Mouse (Mus musculus) fat pad, adult 2 months (tissue): ENCODE results near the gene Gm8453.
"Not testable (repeated sequence)": the region's sequence is repeated elsewhere in the genome, so short reads cannot be mapped to it uniquely, and the experiment has no call there.

Source experiments
- DNase-seq: peaks from one replicate; pipeline ENCODE4 v3.0.0-alpha.2; 2011; ENCODE audit warnings: low read depth, low spot score; ENCODE audit errors: extremely low read depth

The Gm8453 gene

GRCm38 (mm10) chr7:22229384-22229783 lies at the start of gene Gm8453:
TSS of gene Gm8453 (minus strand) at chr7:22229484.
- not testable (repeated sequence) for DNase-seq

GRCm38 (mm10) chr7:22201164-22201563 lies 28.1 kb downstream of the Gm8453 start, which contains the start of gene Gm8653:
TSS of gene Gm8653 (minus strand) at chr7:22201264.
- DNase-seq = not testable (repeated sequence)

DNA sequence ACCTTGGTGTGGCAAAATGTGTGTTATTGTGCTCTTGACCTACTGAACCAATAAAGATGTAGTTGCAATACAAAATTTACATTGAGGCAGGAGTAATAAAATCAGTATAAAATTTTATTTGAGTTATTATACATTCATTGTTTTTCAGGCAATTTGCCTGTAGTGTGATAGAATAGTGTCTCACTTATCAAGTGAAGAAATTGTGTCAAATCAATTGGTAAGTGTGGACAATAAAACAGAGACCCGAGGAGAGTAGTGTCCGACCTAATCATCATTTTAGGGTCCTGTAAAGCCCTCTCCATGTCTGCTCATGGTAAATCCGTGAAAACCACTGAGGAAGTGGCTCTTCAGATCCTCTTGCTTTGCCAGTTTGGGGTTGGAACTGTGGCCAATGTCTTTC lies 40.2 kb downstream of the Gm8453 start, which contains the start of gene Vmn1r143:
Gene Vmn1r143 (plus strand): TSS at position 301 of the 400 bp plus-strand sequence.
- not testable (repeated sequence) for DNase-seq
